Mouse (Mus musculus): ENCODE results near the gene Enpp1. TPM values are rescaled to one million over a fixed set of nuclear protein-coding genes. Genes with fewer than 3 reads are reported as not detected.

The Enpp1 gene
- polyA plus RNA-seq, 1 experiment, result 0.33 TPM

GRCm38 (mm10) chr10:24591136-24591535, 120.8 kb downstream of the Enpp1 start:
- Histone ChIP-seq H3K27ac (ENCODE audit: control insufficient read depth, insufficient read depth, low read depth, low read length) (no peak overlapping the region), H3K4me3 (ENCODE audit: control insufficient read depth, low read depth, low read length) (no peak overlapping the region), H3K4me1 (ENCODE audit: control insufficient read depth, insufficient read depth, low read length) (no peaks in the 10 kb centered on the region; the same call in 1 of the 2 replicates), H3K36me3 (ENCODE audit: control insufficient read depth, insufficient read depth, low read length) (no peaks in the 10 kb centered on the region), H3K27me3 (ENCODE audit: control insufficient read depth, insufficient read depth, low read length) (no peaks in the 10 kb centered on the region)
- TF ChIP-seq CTCF (IDR thresholded peaks at IDR 0.05; ENCODE audit: control insufficient read depth, insufficient read depth, insufficient replicate concordance, low read depth, low read length) (peak; percentile 65; the same call in 1 of the 2 replicates), POLR2A (IDR thresholded peaks at IDR 0.05; ENCODE audit: control insufficient read depth, low read depth, low read length) (no peak)

GRCm38 (mm10) chr10:24590546-24590945, 121.4 kb downstream of the Enpp1 start:
- no peaks in the 10 kb centered on the region for H3K36me3 ChIP-seq (ENCODE audit: control insufficient read depth, insufficient read depth, low read length)
- no peak overlapping the region for H3K27ac ChIP-seq (ENCODE audit: control insufficient read depth, insufficient read depth, low read depth, low read length)
- no peaks in the 10 kb centered on the region; the same call in 1 of the 2 replicates for H3K4me1 ChIP-seq (ENCODE audit: control insufficient read depth, insufficient read depth, low read length)
- no peak for TF ChIP-seq CTCF (IDR thresholded peaks at IDR 0.05; ENCODE audit: control insufficient read depth, insufficient read depth, insufficient replicate concordance, low read depth, low read length)
- TF ChIP-seq POLR2A (IDR thresholded peaks at IDR 0.05; ENCODE audit: control insufficient read depth, low read depth, low read length), result no peak
- H3K4me3 ChIP-seq (ENCODE audit: control insufficient read depth, low read depth, low read length), result no peak overlapping the region
- no peaks in the 10 kb centered on the region for H3K27me3 ChIP-seq (ENCODE audit: control insufficient read depth, insufficient read depth, low read length)

GRCm38 (mm10) chr10:24589238-24589637, 122.7 kb downstream of the Enpp1 start:
- Histone ChIP-seq H3K36me3 (ENCODE audit: control insufficient read depth, insufficient read depth, low read length) (no peaks in the 10 kb centered on the region), H3K4me1 (ENCODE audit: control insufficient read depth, insufficient read depth, low read length) (no peaks in the 10 kb centered on the region), H3K27me3 (ENCODE audit: control insufficient read depth, insufficient read depth, low read length) (no peaks in the 10 kb centered on the region), H3K4me3 (ENCODE audit: control insufficient read depth, low read depth, low read length) (no peak overlapping the region), H3K27ac (ENCODE audit: control insufficient read depth, insufficient read depth, low read depth, low read length) (no peak overlapping the region)
- TF ChIP-seq CTCF (IDR thresholded peaks at IDR 0.05; ENCODE audit: control insufficient read depth, insufficient read depth, insufficient replicate concordance, low read depth, low read length) (no peak), POLR2A (IDR thresholded peaks at IDR 0.05; ENCODE audit: control insufficient read depth, low read depth, low read length) (no peak)

DNA sequence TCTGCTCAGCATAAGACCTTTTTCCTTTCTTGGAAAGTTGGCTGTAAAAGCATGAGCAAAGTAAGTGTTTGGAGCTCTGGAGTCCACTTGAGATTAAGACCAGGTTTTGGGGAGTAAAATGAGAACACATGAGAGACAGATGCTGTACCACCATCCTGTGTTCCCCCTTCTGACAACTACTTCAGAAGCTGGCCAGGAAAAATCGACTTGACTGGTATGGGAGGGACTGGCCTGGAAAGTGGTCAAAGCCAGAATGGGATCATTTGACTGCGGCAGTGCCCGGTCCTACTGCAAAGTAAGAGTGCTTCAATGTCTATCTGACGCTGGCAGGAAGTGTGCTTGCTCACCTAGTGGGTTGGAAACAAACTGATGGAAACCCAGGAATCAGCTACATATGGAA, 123.1 kb downstream of the Enpp1 start:
- TF ChIP-seq POLR2A (IDR thresholded peaks at IDR 0.05; ENCODE audit: control insufficient read depth, low read depth, low read length), result no peak
- no peak for TF ChIP-seq CTCF (IDR thresholded peaks at IDR 0.05; ENCODE audit: control insufficient read depth, insufficient read depth, insufficient replicate concordance, low read depth, low read length)
- no peaks in the 10 kb centered on the region for H3K4me1 ChIP-seq (ENCODE audit: control insufficient read depth, insufficient read depth, low read length)
- H3K36me3 ChIP-seq (ENCODE audit: control insufficient read depth, insufficient read depth, low read length), result no peaks in the 10 kb centered on the region

More for the DNA sequence above, 123.1 kb downstream of the Enpp1 start:
- no peak overlapping the region for H3K4me3 ChIP-seq (ENCODE audit: control insufficient read depth, low read depth, low read length)
- H3K27ac ChIP-seq (ENCODE audit: control insufficient read depth, insufficient read depth, low read depth, low read length), result no peak overlapping the region
- H3K27me3 ChIP-seq (ENCODE audit: control insufficient read depth, insufficient read depth, low read length), result no peaks in the 10 kb centered on the region

Other genes starting within 250 kb of the Enpp1 start
- 26.7 and 32.8 TPM in 2 replicates for gene Ccn2, start 116.7 kb downstream of the Enpp1 start, polyA plus RNA-seq (2012; rRNA removed)
- gene Enpp3, start 130.7 kb upstream of the Enpp1 start, polyA plus RNA-seq (2012; rRNA removed), result 0.35 and 0.51 TPM in 2 replicates
- gene Med23, start 157.8 kb upstream of the Enpp1 start, polyA plus RNA-seq (2012; rRNA removed), result 19.5 and 22.4 TPM in 2 replicates
- gene Arg1, start 215.3 kb upstream of the Enpp1 start, polyA plus RNA-seq (2012; rRNA removed), result 0.12 TPM in 1 of 2 replicates, not detected in the other